In genomic region chr2:180050986-180051385, GRCm38 (mm10) we compare ENCODE assay signal across 8 mouse cellular contexts. TPM values are rescaled to one million over a fixed set of nuclear protein-coding genes. Genes with fewer than 3 reads are reported as not detected.
DNase-seq lines count a peak whose midpoint lies in the region; ATAC-seq and TF ChIP-seq lines count a peak whose summit lies in the region.

No protein-coding gene starts in this region.

- DNase-seq in B cell, adult 2 months, result peak; percentile 92
- DNase-seq in adrenal gland, postnatal 36 days, result peak; percentile 83 to 90
- peak; percentile 30 to 67 for DNase-seq in heart, adult 9 months (ENCODE audit: low spot score in 2 of 2)
- peak; percentile 90 for DNase-seq in kidney, postnatal 10 days
- DNase-seq in stomach, postnatal 0 days (ENCODE audit: low spot score), result peak; percentile 91

- H3K4me3 ChIP-seq in embryonic facial prominence, embryonic 12.5 days, result no peak overlapping the region
- no peak overlapping the region for H3K4me3 ChIP-seq in liver, embryonic 16.5 days (ENCODE audit: low read depth, low read length)
- no peak overlapping the region for H3K4me3 ChIP-seq in neural tube, embryonic 14.5 days (ENCODE audit: low read depth, low read length)
- H3K4me3 ChIP-seq in stomach, postnatal 0 days (ENCODE audit: low read depth, low read length), result no peak overlapping the region

- no peak for TF ChIP-seq EP300 in stomach, postnatal 0 days (optimal IDR thresholded peaks at IDR 0.05)

- peak; percentile 95 for TF ChIP-seq CTCF in stomach, postnatal 0 days (IDR thresholded peaks at IDR 0.05; ENCODE audit: low read depth)

- H3K4me2 ChIP-seq in embryonic facial prominence, embryonic 12.5 days (replicated peaks), result no peak overlapping the region
- no peak overlapping the region for H3K4me2 ChIP-seq in liver, embryonic 16.5 days (ENCODE audit: low read depth, low read length)
- H3K4me2 ChIP-seq in neural tube, embryonic 14.5 days (ENCODE audit: low read depth, low read length), result no peak overlapping the region
- H3K4me2 ChIP-seq in stomach, postnatal 0 days (replicated peaks; ENCODE audit: low read depth), result no peak overlapping the region

- H3K27me3 ChIP-seq in embryonic facial prominence, embryonic 12.5 days, result no peaks in the 10 kb centered on the region
- no peaks in the 10 kb centered on the region for H3K27me3 ChIP-seq in liver, embryonic 16.5 days (ENCODE audit: control insufficient read depth, insufficient read depth, low read depth, low read length)
- no peaks in the 10 kb centered on the region for H3K27me3 ChIP-seq in neural tube, embryonic 14.5 days (ENCODE audit: control insufficient read depth, insufficient read depth, low read length)
- no peaks in the 10 kb centered on the region for H3K27me3 ChIP-seq in stomach, postnatal 0 days (ENCODE audit: control insufficient read depth, insufficient read depth, low read length)

- WGBS in embryonic facial prominence, embryonic 12.5 days, result 24% methylated on average over 5 of the region's 5 CpGs
- 23% methylated on average over 5 of the region's 5 CpGs for WGBS in liver, embryonic 16.5 days (ENCODE audit: insufficient replicate concordance)
- 25% methylated on average over 5 of the region's 5 CpGs for WGBS in neural tube, embryonic 14.5 days
- 23% methylated on average over 5 of the region's 5 CpGs for WGBS in stomach, postnatal 0 days

- H3K36me3 ChIP-seq in embryonic facial prominence, embryonic 12.5 days, result peaks cover 32% of the 10 kb centered on the region
- no peaks in the 10 kb centered on the region; the same call in 1 of the 2 replicates for H3K36me3 ChIP-seq in liver, embryonic 16.5 days (ENCODE audit: control insufficient read depth, insufficient read depth)
- H3K36me3 ChIP-seq in neural tube, embryonic 14.5 days (ENCODE audit: control insufficient read depth, insufficient read depth, low read length), result peaks cover 18% of the 10 kb centered on the region
- H3K36me3 ChIP-seq in stomach, postnatal 0 days (ENCODE audit: control insufficient read depth, insufficient read depth, low read length), result peaks cover 8% of the 10 kb centered on the region

- no peaks in the 10 kb centered on the region for H3K9me3 ChIP-seq in embryonic facial prominence, embryonic 12.5 days
- no peaks in the 10 kb centered on the region for H3K9me3 ChIP-seq in liver, embryonic 16.5 days (replicated peaks; ENCODE audit: control insufficient read depth, low read length)
- H3K9me3 ChIP-seq in neural tube, embryonic 14.5 days (ENCODE audit: control insufficient read depth, low read length), result no peaks in the 10 kb centered on the region
- no peaks in the 10 kb centered on the region for H3K9me3 ChIP-seq in stomach, postnatal 0 days (ENCODE audit: control insufficient read depth, low read length)

- 0 out of 2 replicates have a peak, but pooled peaks have one; percentile 16 for ATAC-seq in embryonic facial prominence, embryonic 12.5 days (ENCODE audit: insufficient number of reproducible peaks, insufficient read depth, low FRiP score, low TSS enrichment)
- ATAC-seq in liver, embryonic 16.5 days (ENCODE audit: low read depth), result peak; percentile 36; the same call in 1 of the 2 replicates
- peak; percentile 38; the same call in 1 of the 2 replicates for ATAC-seq in neural tube, embryonic 14.5 days (ENCODE audit: low read depth)
- peak; percentile 91 for ATAC-seq in stomach, postnatal 0 days (ENCODE audit: low FRiP score, low TSS enrichment)

- no peaks in the 10 kb centered on the region for H3K4me1 ChIP-seq in embryonic facial prominence, embryonic 12.5 days
- H3K4me1 ChIP-seq in liver, embryonic 16.5 days (ENCODE audit: control insufficient read depth, low read depth, low read length), result no peaks in the 10 kb centered on the region; the same call in 1 of the 2 replicates
- 0 out of 2 replicates have a peak, but pooled peaks cover 3% of the 10 kb centered on the region for H3K4me1 ChIP-seq in neural tube, embryonic 14.5 days (ENCODE audit: control insufficient read depth, insufficient read depth, low read length)
- H3K4me1 ChIP-seq in stomach, postnatal 0 days (replicated peaks; ENCODE audit: control insufficient read depth, insufficient read depth), result no peaks in the 10 kb centered on the region

- no peak overlapping the region for H3K27ac ChIP-seq in embryonic facial prominence, embryonic 12.5 days
- no peak overlapping the region for H3K27ac ChIP-seq in liver, embryonic 16.5 days (ENCODE audit: low read length)
- H3K27ac ChIP-seq in neural tube, embryonic 14.5 days (ENCODE audit: low read depth, low read length), result no peak overlapping the region
- no peak overlapping the region for H3K27ac ChIP-seq in stomach, postnatal 0 days (replicated peaks)

- H3K9ac ChIP-seq in embryonic facial prominence, embryonic 12.5 days, result no peak overlapping the region
- H3K9ac ChIP-seq in liver, embryonic 16.5 days (ENCODE audit: low read depth, low read length), result no peak overlapping the region
- no peak overlapping the region for H3K9ac ChIP-seq in neural tube, embryonic 14.5 days (replicated peaks; ENCODE audit: low read depth, low read length)
- H3K9ac ChIP-seq in stomach, postnatal 0 days (ENCODE audit: low read length), result no peak overlapping the region

RNA-seq across cellular contexts. Expression of gene Ss18l1, which starts 8.7 kb away (rescaled TPM):
- total RNA-seq in adrenal gland, postnatal 36 days (2021), result 10 to 100 TPM; 10.1 to 10.3 TPM
- 10.0 and 10.8 TPM in 2 replicates for polyA plus RNA-seq in embryonic facial prominence, embryonic 12.5 days (2016; fragmentation: Nextera tagmentation; extraction: Ambion mirVana)
- 1.0 and 1.1 TPM in 2 replicates for polyA plus RNA-seq in liver, embryonic 16.5 days (2015; fragmentation: Nextera tagmentation; extraction: Ambion mirVana)
- 57.8 and 58.8 TPM in 2 replicates for polyA plus RNA-seq in neural tube, embryonic 14.5 days (2014; fragmentation: Nextera tagmentation; extraction: Ambion mirVana)
- 1.4 TPM in 2 replicates for polyA plus RNA-seq in stomach, postnatal 0 days (2015; fragmentation: Nextera tagmentation; extraction: Ambion mirVana)

RNA-seq across cellular contexts. Expression of gene Psma7, which starts 8.8 kb away (rescaled TPM):
- 100 to 1,000 TPM; 246 to 260 TPM for total RNA-seq in adrenal gland, postnatal 36 days (2021)
- 618 and 631 TPM in 2 replicates for polyA plus RNA-seq in embryonic facial prominence, embryonic 12.5 days (2016; fragmentation: Nextera tagmentation; extraction: Ambion mirVana)
- polyA plus RNA-seq in liver, embryonic 16.5 days (2015; fragmentation: Nextera tagmentation; extraction: Ambion mirVana), result 214 and 234 TPM in 2 replicates
- 585 and 653 TPM in 2 replicates for polyA plus RNA-seq in neural tube, embryonic 14.5 days (2014; fragmentation: Nextera tagmentation; extraction: Ambion mirVana)
- 469 and 490 TPM in 2 replicates for polyA plus RNA-seq in stomach, postnatal 0 days (2015; fragmentation: Nextera tagmentation; extraction: Ambion mirVana)

RNA-seq across cellular contexts. Expression of gene Mtg2, which starts 19.4 kb away (rescaled TPM):
- total RNA-seq in adrenal gland, postnatal 36 days (2021), result 10 to 100 TPM; 15.9 to 17.4 TPM
- 29.0 and 30.4 TPM in 2 replicates for polyA plus RNA-seq in embryonic facial prominence, embryonic 12.5 days (2016; fragmentation: Nextera tagmentation; extraction: Ambion mirVana)
- polyA plus RNA-seq in liver, embryonic 16.5 days (2015; fragmentation: Nextera tagmentation; extraction: Ambion mirVana), result 9.7 and 11.1 TPM in 2 replicates
- 33.3 and 34.2 TPM in 2 replicates for polyA plus RNA-seq in neural tube, embryonic 14.5 days (2014; fragmentation: Nextera tagmentation; extraction: Ambion mirVana)
- 13.9 and 14.0 TPM in 2 replicates for polyA plus RNA-seq in stomach, postnatal 0 days (2015; fragmentation: Nextera tagmentation; extraction: Ambion mirVana)

RNA-seq across cellular contexts. Expression of gene Lsm14b, which starts 26.2 kb away (rescaled TPM):
- 10 to 100 TPM; 43.0 to 44.9 TPM for total RNA-seq in adrenal gland, postnatal 36 days (2021)
- polyA plus RNA-seq in embryonic facial prominence, embryonic 12.5 days (2016; fragmentation: Nextera tagmentation; extraction: Ambion mirVana), result 13.1 and 14.9 TPM in 2 replicates
- polyA plus RNA-seq in liver, embryonic 16.5 days (2015; fragmentation: Nextera tagmentation; extraction: Ambion mirVana), result 0.86 and 0.91 TPM in 2 replicates
- 14.1 and 17.3 TPM in 2 replicates for polyA plus RNA-seq in neural tube, embryonic 14.5 days (2014; fragmentation: Nextera tagmentation; extraction: Ambion mirVana)
- 3.8 and 3.9 TPM in 2 replicates for polyA plus RNA-seq in stomach, postnatal 0 days (2015; fragmentation: Nextera tagmentation; extraction: Ambion mirVana)

RNA-seq across cellular contexts. Expression of gene Hrh3, which starts 53.3 kb away (rescaled TPM):
- under 1 TPM in 1 of 2 experiments, not detected in 1; 0.13 TPM for total RNA-seq in adrenal gland, postnatal 36 days (2021)
- 0.20 and 0.57 TPM in 2 replicates for polyA plus RNA-seq in embryonic facial prominence, embryonic 12.5 days (2016; fragmentation: Nextera tagmentation; extraction: Ambion mirVana)
- polyA plus RNA-seq in liver, embryonic 16.5 days (2015; fragmentation: Nextera tagmentation; extraction: Ambion mirVana), result not detected in 2 replicates
- 1.5 and 1.8 TPM in 2 replicates for polyA plus RNA-seq in neural tube, embryonic 14.5 days (2014; fragmentation: Nextera tagmentation; extraction: Ambion mirVana)
- 0.05 TPM in 1 of 2 replicates, not detected in the other for polyA plus RNA-seq in stomach, postnatal 0 days (2015; fragmentation: Nextera tagmentation; extraction: Ambion mirVana)

Comparison
In these comparisons a context has a peak if more than half of its experiments do, and no peak if none do; other contexts are left out.
1. ATAC-seq: peak in every context shown above with its lines; median percentile 91 in stomach, postnatal 0 days; 38 in neural tube, embryonic 14.5 days; 36 in liver, embryonic 16.5 days; 16 in embryonic facial prominence, embryonic 12.5 days.